Mouse (Mus musculus) lung, postnatal 4 days (tissue): Measurements from ENCODE around the gene Wdcp.
A peak's percentile ranks its signal among the peaks of the same experiment; 100 is the strongest.
"Not testable (repeated sequence)": the region's sequence is repeated elsewhere in the genome, so short reads cannot be mapped to it uniquely, and the experiment has no call there.

Experiments
- DNase-seq, 2 experiments: peaks; one replicate each; pipeline ENCODE4 v3.0.0; 2021

The Wdcp gene

DNA sequence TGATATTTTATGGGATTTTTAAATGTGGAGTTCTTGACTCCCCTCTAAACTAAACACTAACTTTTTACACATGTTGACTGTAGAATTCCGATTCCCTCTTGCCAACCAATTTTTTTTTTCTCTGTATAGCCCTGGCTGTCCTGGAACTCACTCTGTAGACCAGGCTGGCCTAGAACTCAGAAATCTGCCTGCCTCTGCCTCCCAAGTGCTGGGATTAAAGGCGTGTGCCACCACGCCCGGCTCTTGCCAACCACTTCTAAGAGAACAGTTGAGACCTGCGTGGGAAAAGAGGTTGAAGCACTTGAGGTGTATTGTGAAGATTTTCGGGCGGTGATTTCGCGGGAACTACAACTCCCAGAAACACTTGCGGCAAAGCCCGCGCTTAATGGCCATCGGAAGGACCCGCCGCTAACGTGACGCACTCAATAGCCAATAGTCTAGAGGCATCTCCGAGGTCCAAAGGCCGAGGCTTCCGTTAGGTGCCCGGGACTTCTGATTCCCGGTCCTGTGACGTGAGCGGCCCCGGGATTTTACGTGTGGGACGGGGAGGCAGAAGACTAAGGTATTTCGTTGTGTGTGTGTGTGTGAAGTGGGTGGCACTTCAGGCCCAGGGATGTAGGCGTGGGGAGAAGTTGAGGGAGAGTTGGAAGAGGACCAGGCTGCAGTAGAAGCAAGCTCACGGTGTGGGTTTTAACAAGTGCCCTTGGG lies at the start of gene Wdcp:
TSS of gene Wdcp (plus strand) at position 414 of the 708 bp plus-strand sequence.
- peak; percentile 90 to 92 for DNase-seq

DNA sequence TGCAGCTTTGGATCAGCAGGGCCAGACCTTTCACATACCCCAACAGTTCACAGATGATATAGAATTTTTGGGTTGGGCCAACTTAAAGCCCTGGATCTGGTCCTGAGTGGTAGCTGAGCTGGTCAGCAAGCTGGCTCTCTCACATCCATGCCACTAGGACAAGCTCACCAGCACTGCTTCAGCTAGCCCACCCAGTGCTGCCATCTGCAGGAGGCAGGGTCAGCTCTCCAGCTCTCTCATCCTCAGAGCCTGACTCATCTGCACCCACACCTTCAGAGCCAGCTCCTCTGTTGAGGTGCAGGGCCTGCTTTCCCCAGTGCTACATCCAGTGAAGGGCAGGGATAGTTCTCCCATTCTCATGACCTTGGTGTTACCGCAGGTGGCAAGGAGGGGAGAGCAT lies 49.4 kb upstream of the Wdcp start:
- DNase-seq = no peak

DNA sequence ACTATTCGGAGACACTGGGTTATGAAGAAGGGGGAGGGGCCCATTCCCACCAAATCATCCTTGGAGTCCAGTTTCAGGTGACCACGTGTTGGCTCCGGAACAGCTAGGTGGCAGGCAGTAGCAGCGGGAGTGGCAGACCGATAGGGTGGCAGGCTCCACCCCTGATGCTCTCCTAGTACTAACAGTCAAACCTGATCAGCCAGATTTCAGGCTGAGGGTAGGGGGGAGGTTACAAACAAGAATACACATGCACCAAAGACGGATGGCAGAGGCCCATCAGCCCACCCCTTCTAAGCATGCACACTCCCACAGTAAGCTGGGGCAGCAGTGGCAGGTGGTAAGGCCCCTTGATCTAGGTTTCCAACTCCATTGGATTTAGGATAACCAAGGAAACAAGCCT lies 45.6 kb upstream of the Wdcp start:
- not testable (repeated sequence) for DNase-seq

DNA sequence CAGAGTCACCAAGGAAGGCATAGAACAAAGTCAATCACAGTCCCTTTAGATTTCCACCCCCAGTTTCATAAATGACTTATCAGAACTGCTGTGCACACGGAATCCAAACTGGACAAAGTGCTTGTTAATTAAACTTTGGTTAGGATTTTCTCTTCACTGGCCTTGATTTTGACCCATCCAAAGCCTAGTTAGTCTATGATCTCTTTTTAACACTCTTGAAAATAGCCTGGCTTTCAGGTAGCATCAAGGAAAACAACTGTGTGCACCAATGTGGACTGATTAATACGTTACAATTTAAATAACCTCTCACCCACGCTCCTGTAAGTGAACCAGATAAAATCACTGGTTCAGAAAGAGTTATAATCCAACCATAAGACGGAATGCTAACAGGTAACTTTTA lies 32.1 kb upstream of the Wdcp start:
- no peak for DNase-seq

DNA sequence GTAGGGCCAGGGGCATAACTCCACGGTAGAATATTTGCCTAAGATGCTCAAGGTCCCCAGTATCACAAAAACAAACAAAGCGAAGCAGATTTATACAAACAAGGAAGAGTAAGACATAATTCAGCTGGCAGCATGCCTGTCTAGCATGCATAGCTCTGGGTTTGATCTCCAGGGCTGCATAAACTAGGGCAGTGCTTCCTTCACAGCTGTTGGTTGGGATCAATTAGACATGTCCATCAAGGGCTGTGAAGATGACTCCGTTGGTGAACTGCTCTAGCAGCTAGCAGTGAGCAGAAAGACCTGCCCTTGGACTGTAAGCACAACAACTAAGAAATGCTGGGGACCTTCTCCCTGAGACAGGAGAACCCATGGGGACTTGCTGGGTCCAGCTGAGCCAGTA lies 31.4 kb upstream of the Wdcp start:
- DNase-seq = no peak

DNA sequence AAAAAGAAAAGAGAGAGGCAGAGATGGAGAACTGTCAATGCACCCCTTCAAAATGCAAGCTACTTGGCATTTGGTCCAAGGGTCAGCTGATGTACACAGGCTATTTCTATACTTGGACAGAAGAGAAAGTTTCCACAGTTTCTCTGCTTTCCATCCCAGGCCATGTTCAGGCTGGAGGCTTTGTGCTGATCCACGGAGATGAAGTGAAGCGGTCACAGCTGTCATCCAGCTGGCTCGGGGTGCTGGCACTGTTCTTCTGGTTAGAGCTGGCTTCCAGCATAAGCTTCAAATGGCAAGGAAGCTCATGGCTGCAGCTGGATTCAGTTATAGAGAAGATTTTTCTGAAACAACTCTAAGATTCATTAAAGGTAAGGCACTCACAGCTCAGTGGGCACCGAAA lies 29.5 kb upstream of the Wdcp start:
- DNase-seq = peak; percentile 36 to 81

DNA sequence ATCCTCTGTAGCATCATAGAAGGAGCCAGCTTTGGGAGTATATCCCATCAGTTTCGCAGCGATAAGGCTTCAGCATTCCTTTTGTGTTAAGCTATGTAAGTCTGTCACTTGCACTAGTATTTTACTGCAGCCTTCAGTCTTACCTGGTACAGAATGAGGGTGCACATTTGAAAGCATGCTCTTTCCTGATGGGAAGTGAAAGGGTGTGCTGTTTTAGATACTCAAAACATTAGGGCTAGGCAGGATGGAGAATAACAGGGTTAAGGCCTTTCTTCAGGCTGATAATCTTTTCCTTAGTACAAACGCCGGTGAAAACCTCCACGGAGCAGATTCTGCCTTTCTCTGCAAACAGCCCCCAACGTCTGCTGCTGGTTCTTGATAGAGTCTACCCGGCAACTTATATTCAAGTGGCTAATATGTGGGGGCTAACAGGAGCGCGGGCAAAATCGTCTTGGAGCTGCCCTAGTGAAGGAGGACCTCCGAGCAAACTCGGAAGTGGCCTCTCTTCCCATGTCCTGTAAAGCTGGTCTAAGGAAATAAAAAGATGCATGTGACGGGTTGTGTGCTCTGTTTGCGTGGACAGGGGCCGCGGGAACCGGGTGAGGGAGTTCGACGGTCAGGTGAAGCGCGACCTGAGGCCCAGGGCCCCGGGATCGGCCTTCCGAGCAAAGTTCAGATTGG lies 26.3 kb upstream of the Wdcp start:
- DNase-seq = no peak

DNA sequence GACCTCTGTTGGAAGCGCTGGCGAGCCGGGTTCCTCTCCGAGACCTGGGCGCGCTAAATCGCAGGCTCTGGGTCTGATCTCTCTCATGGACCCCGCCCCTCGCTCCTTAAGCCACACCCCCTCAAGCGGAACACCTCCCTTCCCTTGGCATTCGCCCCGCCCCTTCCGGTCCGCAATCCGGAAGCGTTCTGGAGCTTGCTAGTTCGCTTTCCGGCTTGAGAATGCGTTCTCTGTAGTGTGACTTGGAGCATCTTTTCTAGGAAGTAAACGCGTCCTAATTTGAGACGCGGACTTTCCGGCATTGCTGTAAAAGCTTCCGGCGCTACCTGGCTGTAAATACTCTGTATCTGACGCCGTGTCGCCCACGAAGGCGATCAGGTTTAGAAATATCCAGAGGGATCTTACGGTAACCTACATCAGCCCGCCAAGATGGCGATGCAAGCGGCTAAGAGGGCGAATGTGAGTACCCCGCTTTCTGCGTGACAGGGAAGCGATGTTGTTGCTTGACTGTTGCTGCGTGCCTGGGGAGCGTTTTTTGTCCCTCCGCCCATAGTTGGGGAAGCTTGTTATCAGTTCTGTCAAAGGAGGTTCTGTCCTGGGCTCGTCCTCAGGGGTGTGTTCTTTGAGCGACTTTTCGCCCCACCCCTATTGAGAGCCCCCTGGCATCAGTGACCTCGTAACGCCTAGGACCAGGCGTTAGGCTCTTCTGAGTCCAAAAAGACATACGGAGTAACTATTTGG lies 25.6 kb upstream of the Wdcp start, which contains the start of gene Sf3b6:
TSS of gene Sf3b6 (plus strand) at position 184 of the 741 bp plus-strand sequence.
- peak; percentile 98 to 99 for DNase-seq

DNA sequence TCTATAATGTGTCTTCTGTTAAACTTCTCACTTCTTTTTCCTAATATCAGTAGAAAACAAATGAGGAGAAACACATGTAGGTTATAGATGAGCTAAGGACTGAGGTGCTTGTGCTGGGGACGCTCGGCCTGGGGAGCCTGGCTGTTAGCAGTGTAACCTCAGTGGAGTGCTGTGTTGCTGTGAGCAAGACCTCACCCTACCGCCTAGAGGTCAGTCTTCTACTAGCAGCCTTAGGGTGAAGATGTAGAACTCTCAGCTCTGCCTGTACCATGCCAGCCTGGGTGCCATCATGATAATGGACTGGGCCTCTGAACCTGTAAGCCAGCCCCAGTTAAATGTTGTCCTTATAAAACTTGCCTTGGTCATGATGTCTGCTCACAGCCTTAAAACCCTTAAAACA lies 15.8 kb upstream of the Wdcp start:
- DNase-seq = no peak

DNA sequence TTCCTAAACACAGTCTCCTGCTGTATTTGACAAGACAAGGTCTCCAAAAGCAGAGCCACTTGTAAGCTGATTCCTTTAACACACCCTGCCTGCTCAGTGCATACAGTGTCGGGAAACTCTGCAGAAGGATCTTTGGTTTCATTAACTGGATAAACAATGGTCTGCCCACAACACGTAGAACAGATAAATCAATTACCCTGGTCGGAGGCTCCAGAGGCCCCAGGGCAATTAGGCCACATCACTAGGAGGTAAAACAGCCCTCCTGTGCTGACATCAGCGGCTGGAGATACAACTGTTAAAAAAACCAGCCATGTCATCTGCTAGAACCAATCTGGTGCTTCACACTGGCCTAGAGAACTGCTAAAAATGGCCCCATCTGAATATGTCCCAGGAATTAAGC lies 6.1 kb upstream of the Wdcp start:
- no peak for DNase-seq

DNA sequence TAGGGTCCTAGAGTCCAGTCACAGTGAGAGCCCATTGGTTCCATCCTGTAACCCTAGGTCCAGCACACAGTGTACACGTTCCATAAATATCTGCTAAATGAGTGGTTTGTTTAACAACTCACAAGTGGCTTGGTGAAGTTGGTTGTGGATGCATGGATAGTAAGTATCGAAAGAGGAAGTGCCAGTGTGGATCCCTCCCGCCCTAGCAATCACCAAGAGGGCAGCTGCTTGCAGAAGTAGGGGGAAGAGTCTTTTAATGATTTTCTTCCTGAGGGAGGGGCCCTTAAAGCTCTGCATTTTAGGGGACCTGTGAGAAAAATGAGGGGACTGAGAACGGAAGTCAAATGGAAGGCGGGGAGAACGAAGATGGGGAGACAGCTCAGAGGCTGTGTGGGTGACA lies 3.1 kb upstream of the Wdcp start:
- DNase-seq = peak in 1 of 2 experiments; percentile 10

DNA sequence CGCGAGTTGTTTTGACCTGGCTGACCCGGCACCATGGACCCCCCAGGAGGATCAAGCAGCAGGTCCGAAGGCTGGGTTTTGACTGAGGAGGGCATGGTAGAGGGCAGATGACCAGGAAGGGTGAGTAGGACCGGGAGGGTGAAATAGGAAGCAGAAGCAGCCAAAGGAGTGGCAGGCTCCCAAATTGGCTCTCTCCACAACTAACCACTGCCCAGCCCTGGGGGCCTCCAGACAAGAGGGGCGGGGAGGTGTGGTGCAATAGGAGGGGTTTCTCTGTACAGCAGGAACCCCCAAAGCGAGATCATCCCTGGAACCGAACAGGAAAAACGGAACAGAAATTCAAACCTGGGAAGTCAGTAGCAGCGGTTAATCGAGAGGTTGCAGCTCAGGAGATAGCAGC lies 2.4 kb upstream of the Wdcp start:
- peak; percentile 22 to 33 for DNase-seq

DNA sequence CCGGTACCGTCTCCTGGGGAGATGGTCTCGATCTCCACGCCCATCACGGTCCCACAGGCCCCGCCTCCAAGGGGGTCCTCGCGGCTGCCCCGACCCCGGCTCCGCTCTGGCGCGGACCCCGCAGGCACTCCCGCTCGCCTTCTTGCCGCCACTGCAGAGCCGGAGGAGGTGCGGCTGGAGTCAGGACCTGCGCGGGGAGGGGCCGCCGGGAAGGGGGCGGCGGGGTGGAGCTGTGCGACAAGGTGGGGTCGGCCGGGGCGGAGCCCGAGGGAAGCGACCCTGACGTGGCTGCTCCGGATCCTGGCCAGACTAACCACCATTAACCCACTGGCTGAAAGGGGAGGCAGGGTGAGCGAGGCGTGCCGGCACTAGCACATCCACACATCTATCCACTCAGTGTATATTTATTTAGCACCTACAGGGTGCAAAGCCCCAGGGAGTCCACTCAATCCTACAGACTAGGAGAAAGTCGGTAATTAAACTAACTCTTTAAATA lies 1.7 kb upstream of the Wdcp start, which contains the start of gene Fkbp1b:
TSS of gene Fkbp1b (minus strand) at position 200 of the 496 bp plus-strand sequence.
- DNase-seq = peak; percentile 70 to 74

DNA sequence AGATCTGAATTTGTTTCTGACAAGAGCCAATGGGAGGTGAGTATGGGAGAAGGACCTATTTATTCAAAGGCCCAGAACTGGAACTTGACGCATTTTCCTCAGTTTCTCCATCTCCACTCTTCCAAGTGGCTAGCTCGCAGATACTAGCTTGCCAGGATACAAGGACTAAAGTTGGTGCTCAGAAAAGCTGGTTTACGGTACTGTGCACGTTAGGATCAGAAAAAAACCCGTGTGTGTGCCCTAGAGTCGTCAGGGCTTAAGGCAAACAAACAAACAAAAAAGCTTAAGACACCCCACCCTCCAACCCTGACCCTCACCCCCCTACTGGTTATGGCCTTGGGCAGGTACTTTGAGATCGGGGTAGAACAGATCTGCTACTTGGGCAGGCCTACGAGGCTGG lies 647 bp upstream of the Wdcp start:
- DNase-seq = no peak

DNA sequence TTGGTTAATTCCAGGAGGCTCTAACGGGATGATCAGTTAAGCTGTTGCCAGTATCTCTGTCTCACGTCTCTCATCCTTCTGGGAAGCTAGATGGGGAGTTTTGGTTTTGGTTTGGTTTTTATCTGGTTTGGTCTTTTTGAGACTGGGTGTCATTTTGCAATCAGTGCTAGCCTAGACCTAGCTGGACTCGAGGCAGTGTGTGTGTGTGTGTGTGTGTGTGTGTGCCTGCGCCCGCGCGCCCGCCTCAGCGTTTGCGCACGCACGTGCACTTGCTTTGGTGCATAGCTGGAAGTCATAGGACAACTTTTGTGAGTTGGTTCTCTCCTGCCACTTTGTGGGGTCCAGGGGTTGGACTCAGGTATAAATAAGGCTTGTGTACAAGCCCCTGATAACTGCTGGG lies 638 bp downstream of the Wdcp start:
- peak; percentile 51 to 53 for DNase-seq

DNA sequence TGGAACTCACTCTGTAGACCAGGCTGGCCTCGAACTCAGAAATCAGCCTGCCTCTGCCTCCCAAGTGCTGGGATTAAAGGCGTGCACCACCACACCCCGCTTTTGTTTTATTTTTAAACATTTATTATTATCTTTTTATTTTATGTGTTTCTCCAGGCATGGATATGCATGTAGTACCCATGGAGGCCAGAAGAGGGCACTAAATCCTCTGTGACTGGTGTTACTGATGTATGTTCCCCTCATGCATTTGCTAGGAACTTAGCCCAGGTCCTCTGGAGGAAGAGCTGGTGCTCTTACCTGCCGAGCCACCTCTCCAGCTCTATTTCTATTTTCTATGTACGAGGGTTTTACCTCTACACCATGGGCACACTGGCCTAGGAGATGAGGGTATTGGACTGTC lies 13.1 kb downstream of the Wdcp start:
- DNase-seq = no peak

DNA sequence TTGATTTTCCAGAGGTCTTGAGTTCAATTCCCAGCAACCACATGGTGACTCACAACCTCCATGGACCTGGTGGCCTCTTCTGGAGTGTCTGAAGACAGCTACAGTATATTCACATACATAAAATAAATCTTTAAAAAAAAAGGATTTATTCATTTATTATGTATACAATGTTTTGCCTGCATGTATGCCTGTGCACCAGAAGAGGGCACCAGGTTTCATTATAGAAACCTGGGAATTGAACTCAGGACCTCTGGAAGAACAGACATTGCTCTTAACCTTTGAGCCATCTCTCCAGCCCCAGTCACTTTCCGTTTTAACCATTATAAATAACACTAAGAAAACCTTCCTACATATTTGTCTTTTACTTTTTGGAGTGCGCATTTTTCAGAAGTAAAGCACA lies 13.7 kb downstream of the Wdcp start:
- no peak for DNase-seq

DNA sequence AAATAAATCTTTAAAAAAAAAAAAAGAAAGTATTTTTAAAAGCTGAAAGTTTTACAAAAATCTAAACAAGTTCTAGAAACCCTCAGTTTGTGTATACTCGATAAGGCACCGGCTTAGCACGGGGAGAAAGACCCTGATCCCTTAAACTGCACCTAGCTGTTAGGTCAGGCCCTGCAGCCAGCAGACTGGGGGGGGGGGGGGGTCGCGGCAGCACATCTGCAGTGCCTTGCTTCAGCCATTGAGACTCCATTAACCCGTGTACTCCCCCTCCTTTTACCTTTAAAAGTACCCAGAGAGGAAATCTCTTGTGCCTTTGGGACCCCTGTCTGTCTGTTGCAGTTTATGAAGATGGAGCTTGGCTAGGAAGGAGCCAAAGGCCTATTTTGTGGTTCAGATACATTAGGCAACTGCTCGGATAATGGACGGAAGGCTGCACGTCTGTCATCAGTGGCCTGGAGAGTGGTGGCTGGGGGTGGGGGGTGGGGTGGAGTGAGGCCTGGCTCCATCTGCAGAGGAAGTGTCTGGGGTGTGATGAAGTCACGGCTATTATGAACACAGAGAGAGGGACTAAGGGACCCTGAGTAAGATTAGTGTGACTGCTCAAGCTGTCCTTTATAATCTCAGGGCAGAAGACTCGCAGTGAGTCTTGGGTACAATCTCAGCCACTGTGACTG lies 16.3 kb downstream of the Wdcp start:
- no peak for DNase-seq

DNA sequence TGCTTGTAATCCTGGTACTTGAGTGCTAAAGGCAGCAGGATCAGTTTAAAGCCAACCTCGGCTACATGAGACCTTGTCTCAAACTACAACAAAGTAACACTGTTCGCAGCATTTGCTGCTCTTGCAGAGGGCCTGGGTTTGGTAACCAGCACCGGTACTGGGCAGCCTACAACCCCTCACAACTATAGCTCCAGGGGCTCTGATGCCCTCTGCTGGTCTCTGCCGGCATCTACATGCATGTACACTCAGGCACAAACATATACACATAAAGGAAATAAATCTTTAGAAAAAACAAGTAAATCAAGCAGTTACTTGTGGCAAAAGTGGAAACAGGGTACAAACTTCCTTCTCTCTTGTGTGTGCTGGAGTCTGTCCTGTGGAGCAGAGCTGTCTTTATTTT lies 19.6 kb downstream of the Wdcp start:
- DNase-seq = no peak

DNA sequence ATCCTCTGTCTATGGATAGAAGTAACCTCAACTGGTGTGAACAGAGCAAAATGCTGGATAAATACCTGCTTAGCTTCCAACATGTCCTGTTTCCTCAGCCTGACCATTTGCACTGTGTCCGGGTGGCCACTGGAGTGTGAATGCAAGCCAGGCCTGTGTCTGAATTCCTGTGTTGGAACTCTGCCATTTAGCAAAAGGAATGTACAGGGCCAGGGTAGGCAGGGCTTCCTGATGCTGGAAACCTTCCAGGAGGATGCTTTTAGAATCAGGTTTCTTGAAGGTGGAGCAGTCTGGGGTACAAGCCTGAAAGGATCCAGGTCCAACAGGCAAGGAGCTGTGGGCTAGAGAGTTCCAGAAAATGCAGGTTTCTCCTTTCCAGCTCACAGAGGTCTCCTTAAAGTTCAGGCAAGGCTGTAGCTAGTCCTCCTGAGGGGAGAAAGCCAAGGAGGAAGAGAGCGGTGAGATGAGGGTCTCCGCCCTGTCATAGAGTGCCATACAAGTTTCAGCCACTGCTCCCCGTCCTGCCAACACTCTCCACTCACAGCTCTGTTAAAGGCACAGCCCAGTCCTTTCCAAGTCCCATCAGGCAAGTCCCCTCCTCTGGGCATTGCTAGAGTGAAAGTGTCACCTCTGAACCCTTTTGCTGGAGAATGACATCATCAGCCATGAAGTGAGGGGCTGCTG lies 20.7 kb downstream of the Wdcp start:
- peak; percentile 31 to 49 for DNase-seq

DNA sequence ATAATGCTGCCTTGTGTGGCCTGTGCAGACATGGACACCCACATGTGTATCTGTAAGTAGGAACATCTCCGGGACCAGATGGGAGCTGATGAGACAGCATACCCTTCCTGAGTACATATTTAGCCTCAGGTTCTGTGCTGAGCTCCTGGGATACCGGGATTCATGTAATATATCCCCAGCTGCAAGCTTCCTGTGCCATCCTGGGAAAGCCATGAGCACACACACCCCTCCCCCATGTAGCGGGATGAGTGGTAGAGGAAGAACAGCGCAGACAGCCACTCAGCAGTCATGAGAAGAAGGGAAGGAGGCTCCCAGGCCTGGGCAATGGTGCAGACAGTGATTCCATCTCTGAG lies 21.2 kb downstream of the Wdcp start:
- no peak for DNase-seq

DNA sequence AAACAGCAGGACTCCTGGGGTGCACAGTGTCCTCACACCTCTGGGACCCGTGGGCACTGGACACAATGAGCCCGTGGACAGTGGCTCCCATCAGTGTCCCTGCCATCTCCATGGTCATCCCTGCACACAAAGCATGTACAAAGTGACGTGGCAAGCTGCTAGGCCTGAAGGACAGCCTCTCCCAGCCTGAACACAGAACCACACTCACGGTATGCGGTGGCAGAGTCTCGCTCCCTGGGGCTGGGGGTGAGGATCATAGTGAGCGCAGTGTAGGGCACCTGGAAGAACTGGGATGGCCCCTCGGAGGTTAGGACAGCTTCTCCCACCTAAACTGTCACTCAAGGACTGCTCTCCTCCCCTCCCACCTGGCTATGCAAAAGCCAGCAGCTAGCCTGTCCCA lies 25.8 kb downstream of the Wdcp start:
- no peak for DNase-seq

DNA sequence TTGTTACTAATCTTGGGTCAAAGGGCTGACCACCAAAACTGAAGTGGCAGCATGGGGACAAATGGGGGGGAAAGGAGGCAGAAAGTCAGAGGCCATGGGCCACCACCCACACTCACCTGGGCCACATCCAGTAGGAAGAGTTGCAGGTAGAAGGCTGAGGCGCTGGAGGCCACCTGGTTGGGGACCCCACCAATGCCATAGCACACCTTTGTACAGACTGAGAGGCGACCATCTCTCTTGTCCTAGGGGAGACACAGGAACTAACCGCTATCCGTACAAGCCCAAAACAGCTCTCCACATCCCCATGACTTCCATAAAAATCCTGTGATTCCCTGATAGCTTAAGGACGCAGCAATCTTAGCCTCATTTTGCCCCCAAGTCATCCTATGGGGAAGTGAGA lies 28.2 kb downstream of the Wdcp start:
- peak in 1 of 2 experiments; percentile 18 for DNase-seq
